Mouse (Mus musculus): ENCODE data around the gene Ascl5. TPM values are rescaled to one million over a fixed set of nuclear protein-coding genes. Genes with fewer than 3 reads are reported as not detected.

Ascl5 gene
- polyA plus RNA-seq, 1 experiment, result not detected

DNA sequence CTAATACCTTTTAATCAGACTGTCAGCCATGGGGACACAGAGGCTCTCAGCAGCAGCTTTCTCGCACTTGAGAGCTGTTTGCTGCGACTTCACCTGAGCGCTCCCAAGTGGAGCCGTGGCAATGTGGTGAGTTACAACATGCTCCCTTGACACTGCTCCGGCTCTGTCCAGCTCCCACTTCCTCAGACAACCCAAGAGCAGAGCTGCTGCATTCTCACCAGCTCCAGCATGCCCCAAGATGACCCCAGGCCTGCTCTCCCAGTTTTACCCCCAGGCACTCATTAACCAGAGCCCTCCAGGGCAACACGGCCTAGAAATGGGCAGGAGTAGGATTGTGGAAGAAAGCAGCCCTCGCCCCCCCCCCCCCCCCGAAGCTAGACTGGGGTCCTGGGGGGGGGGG, 18.9 kb upstream of the Ascl5 start:
- DNase-seq (ENCODE audit: low read depth in 1 of 2, low spot score in 2 of 2), result no peak
- Histone ChIP-seq H3K27ac (ENCODE audit: insufficient read depth, low read length) (no peak overlapping the region), H3K27me3 (ENCODE audit: control insufficient read depth, insufficient read depth, low read length) (no peaks in the 10 kb centered on the region), H3K4me3 (ENCODE audit: extremely low read depth, insufficient read depth, insufficient read length) (no peak overlapping the region), H3K4me1 (ENCODE audit: control insufficient read depth, insufficient read depth, insufficient read length) (no peaks in the 10 kb centered on the region), H3K36me3 (ENCODE audit: control insufficient read depth, insufficient read depth, low read length) (peaks cover 27% of the 10 kb centered on the region)
- WGBS, result 96% methylated on average over 6 of the region's 8 CpGs
- TF ChIP-seq POLR2A (IDR thresholded peaks at IDR 0.05; ENCODE audit: low read depth, low read length) (no peak), CTCF (IDR thresholded peaks at IDR 0.05; ENCODE audit: extremely low read depth, insufficient read depth, insufficient read length, insufficient replicate concordance) (no peak)

DNA sequence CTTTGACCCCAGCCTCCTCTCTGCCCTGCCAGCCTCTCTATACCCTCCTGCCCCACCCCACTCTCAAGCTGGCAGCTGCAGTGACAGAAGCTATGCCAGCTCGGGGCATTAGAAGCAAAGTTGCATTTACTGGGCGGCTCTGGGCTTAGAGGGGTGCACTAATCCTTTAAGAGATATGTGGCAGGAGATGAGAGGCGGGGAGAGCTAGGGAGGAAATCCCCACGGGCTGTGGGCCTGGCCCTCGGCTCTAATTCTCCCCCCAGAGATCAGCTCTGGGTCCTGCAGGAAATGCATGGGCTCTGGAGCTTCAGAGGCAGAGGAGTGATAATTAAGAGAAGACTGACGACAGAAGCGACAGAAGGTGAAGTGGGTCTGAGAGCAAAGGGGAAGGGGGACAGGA, 17.6 kb upstream of the Ascl5 start:
- Histone ChIP-seq H3K4me1 (ENCODE audit: control insufficient read depth, insufficient read depth, insufficient read length) (no peaks in the 10 kb centered on the region), H3K4me3 (ENCODE audit: extremely low read depth, insufficient read depth, insufficient read length) (no peak overlapping the region), H3K36me3 (ENCODE audit: control insufficient read depth, insufficient read depth, low read length) (peaks cover 25% of the 10 kb centered on the region), H3K27me3 (ENCODE audit: control insufficient read depth, insufficient read depth, low read length) (no peaks in the 10 kb centered on the region), H3K27ac (ENCODE audit: insufficient read depth, low read length) (no peak overlapping the region)
- TF ChIP-seq POLR2A (IDR thresholded peaks at IDR 0.05; ENCODE audit: low read depth, low read length) (no peak), CTCF (IDR thresholded peaks at IDR 0.05; ENCODE audit: extremely low read depth, insufficient read depth, insufficient read length, insufficient replicate concordance) (no peak)
- WGBS, result 68% methylated on average over 7 of the region's 7 CpGs
- DNase-seq (ENCODE audit: low read depth in 1 of 2, low spot score in 2 of 2), result no peak

DNA sequence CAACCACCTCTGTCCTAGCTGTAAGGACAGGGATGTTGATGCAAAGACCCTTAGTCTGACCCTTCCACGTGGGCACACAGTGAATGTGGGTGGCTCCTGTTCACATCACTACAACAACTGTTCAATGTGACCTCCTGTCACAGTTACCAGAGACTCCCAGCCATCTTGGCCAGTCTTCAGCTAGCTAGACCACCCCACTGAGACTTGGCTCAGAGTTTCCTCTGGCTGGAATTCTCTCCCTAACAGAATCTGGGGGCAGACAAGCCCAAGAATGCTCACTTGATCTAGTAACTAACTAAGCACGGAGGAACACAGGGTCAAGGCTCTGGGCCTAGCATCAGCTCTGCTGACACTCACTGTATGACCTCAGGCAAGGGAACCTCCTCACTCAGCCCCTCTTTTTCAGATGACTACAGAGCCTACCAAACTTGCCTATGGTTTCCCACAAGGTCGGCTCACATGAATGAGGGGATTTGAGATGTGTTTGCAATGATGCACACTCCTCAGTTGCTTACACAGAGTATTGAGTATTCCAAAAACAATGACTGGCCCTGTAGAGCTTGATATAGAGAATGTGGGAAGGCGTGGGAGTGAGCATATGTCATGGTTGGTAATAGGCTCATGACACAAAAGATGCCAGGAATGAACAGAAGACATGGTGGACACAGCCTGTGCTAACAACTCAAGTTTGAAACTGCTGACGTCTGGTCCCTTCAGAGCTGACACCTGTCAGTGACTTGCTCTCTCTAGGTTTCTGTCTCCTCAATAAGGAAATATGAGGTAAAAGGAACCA, 11.7 kb upstream of the Ascl5 start:
- WGBS, result 82% methylated on average over 5 of the region's 5 CpGs
- H3K27ac ChIP-seq (ENCODE audit: insufficient read depth, low read length), result no peak overlapping the region

DNA sequence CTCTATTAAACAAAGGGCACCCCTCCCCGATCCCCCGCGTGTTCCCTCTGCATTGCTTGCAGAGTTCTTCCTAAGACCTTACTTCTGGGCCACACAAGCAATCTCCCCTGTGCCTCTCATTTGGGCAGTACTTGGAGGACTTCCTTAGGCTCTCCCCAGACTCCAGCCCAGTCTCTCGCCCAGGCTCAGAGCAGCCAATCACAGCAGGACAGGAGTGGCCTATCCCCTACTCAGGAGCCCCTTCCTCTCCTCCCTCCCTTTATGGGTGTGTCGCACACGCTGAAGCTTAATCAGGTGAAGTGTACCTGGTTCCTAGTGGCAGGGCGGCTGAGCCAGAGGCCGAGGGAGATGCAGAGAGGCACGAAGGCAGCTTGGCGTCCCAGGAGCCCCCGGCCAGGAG, 10.2 kb upstream of the Ascl5 start:
- Histone ChIP-seq H3K4me3 (ENCODE audit: extremely low read depth, insufficient read depth, insufficient read length) (no peak overlapping the region), H3K27me3 (ENCODE audit: control insufficient read depth, insufficient read depth, low read length) (no peaks in the 10 kb centered on the region), H3K27ac (ENCODE audit: insufficient read depth, low read length) (no peak overlapping the region), H3K36me3 (ENCODE audit: control insufficient read depth, insufficient read depth, low read length) (no peaks in the 10 kb centered on the region), H3K4me1 (ENCODE audit: control insufficient read depth, insufficient read depth, insufficient read length) (no peaks in the 10 kb centered on the region)
- TF ChIP-seq CTCF (IDR thresholded peaks at IDR 0.05; ENCODE audit: extremely low read depth, insufficient read depth, insufficient read length, insufficient replicate concordance), result no peak
- TF ChIP-seq POLR2A (IDR thresholded peaks at IDR 0.05; ENCODE audit: low read depth, low read length), result no peak
- WGBS, result 41% methylated on average over 11 of the region's 11 CpGs
- DNase-seq (ENCODE audit: low read depth in 1 of 2, low spot score in 2 of 2), result no peak

More for the DNA sequence above, 11.7 kb upstream of the Ascl5 start:
- Histone ChIP-seq H3K4me1 (ENCODE audit: control insufficient read depth, insufficient read depth, insufficient read length) (no peaks in the 10 kb centered on the region), H3K27me3 (ENCODE audit: control insufficient read depth, insufficient read depth, low read length) (no peaks in the 10 kb centered on the region), H3K36me3 (ENCODE audit: control insufficient read depth, insufficient read depth, low read length) (peaks cover 5% of the 10 kb centered on the region), H3K4me3 (ENCODE audit: extremely low read depth, insufficient read depth, insufficient read length) (no peak overlapping the region)
- TF ChIP-seq CTCF (IDR thresholded peaks at IDR 0.05; ENCODE audit: extremely low read depth, insufficient read depth, insufficient read length, insufficient replicate concordance), result no peak
- no peak for TF ChIP-seq POLR2A (IDR thresholded peaks at IDR 0.05; ENCODE audit: low read depth, low read length)
- no peak for DNase-seq (ENCODE audit: low read depth in 1 of 2, low spot score in 2 of 2)

DNA sequence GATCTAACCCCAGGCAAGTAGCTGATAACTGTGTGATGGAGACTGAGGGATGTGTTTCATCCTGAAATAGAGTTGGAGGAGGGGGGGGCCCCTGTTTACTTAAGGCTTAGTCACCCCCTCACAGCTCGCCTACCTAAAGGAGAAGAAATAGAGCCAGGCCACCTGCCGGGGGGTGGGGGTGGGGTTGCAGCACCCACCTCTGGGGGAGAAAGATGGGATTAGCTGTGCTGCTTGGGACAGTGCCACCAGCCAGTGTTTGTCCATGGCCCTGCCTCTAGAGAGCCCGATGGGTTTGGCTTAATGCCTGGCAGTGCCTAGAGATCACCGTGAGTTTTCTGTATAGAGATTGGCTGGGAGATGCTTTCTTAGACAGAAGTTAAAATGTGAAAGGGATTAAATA, 9.7 kb upstream of the Ascl5 start:
- DNase-seq (ENCODE audit: low read depth in 1 of 2, low spot score in 2 of 2), result no peak
- WGBS, result 41% methylated on average over 4 of the region's 4 CpGs
- Histone ChIP-seq H3K4me3 (ENCODE audit: extremely low read depth, insufficient read depth, insufficient read length) (no peak overlapping the region), H3K4me1 (ENCODE audit: control insufficient read depth, insufficient read depth, insufficient read length) (no peaks in the 10 kb centered on the region), H3K27ac (ENCODE audit: insufficient read depth, low read length) (no peak overlapping the region), H3K27me3 (ENCODE audit: control insufficient read depth, insufficient read depth, low read length) (no peaks in the 10 kb centered on the region), H3K36me3 (ENCODE audit: control insufficient read depth, insufficient read depth, low read length) (no peaks in the 10 kb centered on the region)
- TF ChIP-seq POLR2A (IDR thresholded peaks at IDR 0.05; ENCODE audit: low read depth, low read length), result no peak
- no peak for TF ChIP-seq CTCF (IDR thresholded peaks at IDR 0.05; ENCODE audit: extremely low read depth, insufficient read depth, insufficient read length, insufficient replicate concordance)

DNA sequence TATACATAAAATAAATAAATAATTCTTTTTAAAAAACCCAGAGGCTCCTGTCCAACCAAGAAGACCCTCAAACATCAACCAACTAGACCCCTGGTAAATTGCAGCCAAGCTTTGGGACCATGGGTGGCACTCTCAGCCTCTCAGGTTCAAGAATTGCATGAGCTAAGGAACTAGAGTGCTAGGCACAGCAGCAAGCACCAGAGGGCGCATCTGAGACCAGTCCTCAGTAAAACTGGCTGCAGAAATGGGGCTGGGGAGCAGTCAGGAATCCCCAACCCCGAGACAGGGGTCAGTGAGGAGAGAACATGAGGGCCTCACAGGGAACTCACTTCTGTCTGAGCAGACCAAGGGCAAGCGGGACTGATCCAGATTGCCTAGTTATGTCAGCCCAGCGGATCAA, 4.8 kb upstream of the Ascl5 start:
- H3K36me3 ChIP-seq (ENCODE audit: control insufficient read depth, insufficient read depth, low read length), result no peaks in the 10 kb centered on the region
- no peak overlapping the region for H3K4me3 ChIP-seq (ENCODE audit: extremely low read depth, insufficient read depth, insufficient read length)
- H3K27me3 ChIP-seq (ENCODE audit: control insufficient read depth, insufficient read depth, low read length), result no peaks in the 10 kb centered on the region; the same call in 1 of the 2 replicates
- DNase-seq (ENCODE audit: low read depth in 1 of 2, low spot score in 2 of 2), result peak; percentile 9 to 48
- no peak overlapping the region for H3K27ac ChIP-seq (ENCODE audit: insufficient read depth, low read length)
- TF ChIP-seq POLR2A (IDR thresholded peaks at IDR 0.05; ENCODE audit: low read depth, low read length) (no peak), CTCF (IDR thresholded peaks at IDR 0.05; ENCODE audit: extremely low read depth, insufficient read depth, insufficient read length, insufficient replicate concordance) (peak; percentile 72; the same call in 1 of the 2 replicates)
- H3K4me1 ChIP-seq (ENCODE audit: control insufficient read depth, insufficient read depth, insufficient read length), result no peaks in the 10 kb centered on the region
- 19% methylated on average over 4 of the region's 4 CpGs for WGBS

DNA sequence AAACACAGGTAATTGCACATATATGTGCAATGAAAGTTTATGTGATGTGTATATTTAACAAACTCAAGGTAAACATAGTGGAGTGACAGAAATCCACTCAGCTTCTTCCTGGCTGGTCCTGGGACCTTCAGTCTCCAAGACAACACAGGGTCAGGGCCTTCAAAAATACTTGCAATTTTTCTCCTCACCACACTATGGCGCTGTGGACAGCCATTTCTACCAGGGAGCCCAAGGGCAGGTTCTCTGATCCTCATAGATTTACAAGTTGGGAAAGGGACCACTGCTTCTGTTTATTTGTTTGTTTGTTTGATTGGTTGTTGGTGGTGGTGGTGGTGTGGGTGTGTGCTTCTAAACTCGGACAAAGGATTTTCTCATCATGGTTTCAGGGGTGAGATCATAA, 3.2 kb upstream of the Ascl5 start:
- WGBS, result 6% methylated on average over 2 of the region's 2 CpGs
- no peak for DNase-seq (ENCODE audit: low read depth in 1 of 2, low spot score in 2 of 2)
- no peak overlapping the region for H3K27ac ChIP-seq (ENCODE audit: insufficient read depth, low read length)
- H3K4me3 ChIP-seq (ENCODE audit: extremely low read depth, insufficient read depth, insufficient read length), result no peak overlapping the region
- no peaks in the 10 kb centered on the region; the same call in 1 of the 2 replicates for H3K4me1 ChIP-seq (ENCODE audit: control insufficient read depth, insufficient read depth, insufficient read length)
- peaks cover 4% of the 10 kb centered on the region for H3K27me3 ChIP-seq (ENCODE audit: control insufficient read depth, insufficient read depth, low read length)
- TF ChIP-seq CTCF (IDR thresholded peaks at IDR 0.05; ENCODE audit: extremely low read depth, insufficient read depth, insufficient read length, insufficient replicate concordance) (peak; percentile 18; the same call in 1 of the 2 replicates), POLR2A (IDR thresholded peaks at IDR 0.05; ENCODE audit: low read depth, low read length) (no peak)
- no peaks in the 10 kb centered on the region for H3K36me3 ChIP-seq (ENCODE audit: control insufficient read depth, insufficient read depth, low read length)
